9 mouse cellular contexts compared by ENCODE assay signal in the genomic region with DNA sequence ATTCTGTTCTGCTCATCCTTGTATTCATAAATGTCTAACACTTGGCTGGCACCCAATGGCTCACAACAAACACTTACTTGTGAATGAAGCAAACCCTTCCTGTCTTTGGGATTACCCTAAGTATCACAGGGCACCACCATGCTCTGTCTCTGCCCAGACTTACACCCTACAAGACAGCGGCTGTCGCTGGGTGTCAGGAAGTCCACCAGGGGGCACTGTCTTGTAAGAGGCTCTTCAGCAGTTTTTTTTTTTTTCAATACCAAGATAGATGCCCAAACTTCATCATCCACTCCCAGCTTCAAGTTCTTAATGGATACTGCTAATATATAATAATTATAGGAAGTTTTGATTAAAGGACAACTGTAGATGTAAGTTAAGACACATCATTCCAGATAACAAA.
DNase-seq lines count a peak whose midpoint lies in the region; ATAC-seq and TF ChIP-seq lines count a peak whose summit lies in the region.
"Had no signal": no experiment of that assay in that cellular context is flagged by ENCODE, and none has a peak within 500 bp of the region (broad histone marks: within the 10 kb centered on the region; RNA-seq: fewer than 3 reads in every experiment).

No protein-coding gene starts in this region.

- peak; percentile 57 for TF ChIP-seq CTCF in lung, embryonic 14.5 days (IDR thresholded peaks at IDR 0.05; ENCODE audit: low read depth)
- TF ChIP-seq CTCF in lung, adult 2 months (IDR thresholded peaks at IDR 0.05; ENCODE audit: insufficient read depth, low read length): no peak
- TF ChIP-seq CTCF in brain, embryonic 14.5 days (IDR thresholded peaks at IDR 0.05; ENCODE audit: borderline replicate concordance, extremely low read depth, insufficient read depth, insufficient read length): peak; percentile 63

- no peaks in the 10 kb centered on the region for H3K36me3 ChIP-seq in lung, embryonic 14.5 days (ENCODE audit: insufficient read depth)

- ATAC-seq in lung, embryonic 14.5 days (ENCODE audit: insufficient read depth): no peak

- no peaks in the 10 kb centered on the region for H3K4me1 ChIP-seq in lung, embryonic 14.5 days (ENCODE audit: insufficient read depth)
- H3K4me1 ChIP-seq in lung, adult 2 months (ENCODE audit: control insufficient read depth, insufficient read depth, low read length): no peaks in the 10 kb centered on the region

- no peak for TF ChIP-seq POLR2A in lung, adult 2 months (IDR thresholded peaks at IDR 0.05; ENCODE audit: borderline replicate concordance, extremely low read depth, low read depth, low read length)
- no peak for TF ChIP-seq POLR2A in brain, embryonic 14.5 days (IDR thresholded peaks at IDR 0.05; ENCODE audit: borderline replicate concordance, extremely low read depth, insufficient read depth, insufficient read length, poor library complexity, severe bottlenecking)

- 17% methylated on average over 2 of the region's 2 CpGs for WGBS in lung, embryonic 14.5 days
- 24% methylated on average over 2 of the region's 2 CpGs for WGBS in lung, adult 2 months

- H3K9ac ChIP-seq in lung, embryonic 14.5 days: no peak overlapping the region

- no peak overlapping the region for H3K27ac ChIP-seq in lung, embryonic 14.5 days (ENCODE audit: low read depth)
- H3K27ac ChIP-seq: macrophage had no signal

- H3K4me2 ChIP-seq in lung, embryonic 14.5 days: no peak overlapping the region

- DNase-seq in adrenal gland, adult (ENCODE audit: inconsistent age in 2 of 2, low spot score in 1 of 2): peak; percentile 18 to 53
- DNase-seq in adrenal gland, adult 18-20 months (ENCODE audit: low spot score in 2 of 2): no peak
- peak; percentile 62 for DNase-seq in lung, embryonic 14.5 days
- DNase-seq in lung, adult 2 months: no peak
- peak; percentile 84 for DNase-seq in brain, embryonic 14.5 days (ENCODE audit: low read depth)
- DNase-seq in kidney, postnatal 10 days: peak; percentile 53
- DNase-seq in lung, postnatal 14 days: peak; percentile 17
- no peak for DNase-seq in urinary bladder, adult 2 months (ENCODE audit: low spot score)

- no peaks in the 10 kb centered on the region for H3K27me3 ChIP-seq in lung, embryonic 14.5 days (ENCODE audit: insufficient read depth, low read length)

- H3K4me3 ChIP-seq in lung, embryonic 14.5 days (ENCODE audit: low read depth, low read length): no peak overlapping the region
- H3K4me3 ChIP-seq in lung, adult 2 months (replicated peaks; ENCODE audit: extremely low read depth, low read depth, low read length): no peak overlapping the region

- H3K9me3 ChIP-seq in lung, embryonic 14.5 days (ENCODE audit: low read depth, low read length): no peaks in the 10 kb centered on the region

Comparison
In these comparisons a context has a peak if more than half of its experiments do, and no peak if none do; other contexts are left out.
1. DNase-seq: peak in adrenal gland, adult (2 of 2), lung, embryonic 14.5 days (single experiment), brain, embryonic 14.5 days (single experiment), kidney, postnatal 10 days (single experiment) and lung, postnatal 14 days (single experiment); none in adrenal gland, adult 18-20 months (0 of 2), lung, adult 2 months (single experiment) and urinary bladder, adult 2 months (single experiment).